Mouse (Mus musculus) naive thymus-derived CD4-positive, alpha-beta T cell, adult 5 months (primary cell): Measurements from ENCODE around the gene Rps24. TPM values are rescaled to one million over a fixed set of nuclear protein-coding genes. Genes with fewer than 3 reads are reported as not detected.

Experiments used
- polyA plus RNA-seq: library from polyadenylated mRNA; unstranded; fragments of 100-300 nt; shearing (Covaris generic); gene quantifications from one replicate; pipeline ENCODE4 v1.2.1, GENCODE M21; 2017

Rps24 gene
- 1,906 TPM for polyA plus RNA-seq

DNA sequence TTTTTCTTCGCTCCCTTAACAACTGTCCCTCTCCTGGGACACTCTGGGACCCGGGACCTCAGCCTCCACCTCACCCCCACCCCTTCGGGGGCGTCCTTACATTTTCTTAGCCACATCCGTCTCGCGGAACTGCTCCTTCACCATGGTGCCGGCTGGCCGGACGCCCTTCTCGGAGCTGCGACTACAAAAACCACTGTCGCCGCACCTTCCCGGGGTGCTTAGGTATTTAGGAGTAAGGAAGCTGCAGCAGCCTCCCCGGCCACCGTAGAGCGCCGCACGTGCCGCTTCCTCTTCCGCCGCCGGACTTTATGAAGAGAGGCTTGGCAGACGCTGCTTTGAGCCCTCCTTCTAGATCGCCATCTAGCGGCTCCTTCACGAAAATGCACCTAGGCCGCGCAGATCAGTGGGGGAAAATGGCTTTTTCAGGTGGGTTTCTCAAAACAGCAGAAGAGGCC is at the start of gene Rps24, which contains the start of gene Polr3a:
TSS of gene Rps24 (plus strand) at position 353 of the 455 bp plus-strand sequence.
TSS of gene Polr3a (minus strand) at position 286 of the 455 bp plus-strand sequence.

Other genes starting within 250 kb of the Rps24 start
- gene Dlg5, start 241.2 kb upstream of the Rps24 start, polyA plus RNA-seq: not detected
- gene E330034G19Rik, start 193.9 kb upstream of the Rps24 start, polyA plus RNA-seq: not detected
- gene Polr3a, start 67 bp upstream of the Rps24 start, polyA plus RNA-seq: 23.9 TPM